Mouse (Mus musculus) E14TG2a.4 (cell line): ENCODE data around the gene Celf2.

Experiments
- H3K27me3 ChIP-seq: 2 replicates; pipeline ENCODE4 v1.6.1; 2014; ENCODE audit warnings: low read length, control low read depth; ENCODE audit not compliant: insufficient read depth
- H3K36me3 ChIP-seq: 2 replicates; pipeline ENCODE4 v1.6.1; 2014; ENCODE audit warnings: low read length, control low read depth; ENCODE audit not compliant: insufficient read depth
- H3K4me1 ChIP-seq: replicated peaks from 2 replicates; pipeline ENCODE4 v1.6.1; 2014; ENCODE audit warnings: low read depth, low read length, control low read depth
- H3K4me3 ChIP-seq: replicated peaks from 2 replicates; pipeline ENCODE4 v1.5.1; 2014; ENCODE audit warnings: mild to moderate bottlenecking, low read length
- H3K9me3 ChIP-seq: 2 replicates; pipeline ENCODE4 v1.6.1; 2014; ENCODE audit warnings: low read length, control low read depth
- CTCF ChIP-seq: conservative IDR thresholded peaks from 2 replicates; pipeline ENCODE4 v1.5.1; 2014; ENCODE audit warnings: low read length
- NANOG ChIP-seq: IDR thresholded peaks from 2 replicates; pipeline ENCODE4 v1.6.1; 2014; ENCODE audit warnings: borderline replicate concordance, low read length, mixed read lengths
- POU5F1 ChIP-seq: IDR thresholded peaks from 2 replicates; pipeline ENCODE4 v1.6.1; 2014; ENCODE audit warnings: low read length, borderline replicate concordance

Celf2 gene

DNA sequence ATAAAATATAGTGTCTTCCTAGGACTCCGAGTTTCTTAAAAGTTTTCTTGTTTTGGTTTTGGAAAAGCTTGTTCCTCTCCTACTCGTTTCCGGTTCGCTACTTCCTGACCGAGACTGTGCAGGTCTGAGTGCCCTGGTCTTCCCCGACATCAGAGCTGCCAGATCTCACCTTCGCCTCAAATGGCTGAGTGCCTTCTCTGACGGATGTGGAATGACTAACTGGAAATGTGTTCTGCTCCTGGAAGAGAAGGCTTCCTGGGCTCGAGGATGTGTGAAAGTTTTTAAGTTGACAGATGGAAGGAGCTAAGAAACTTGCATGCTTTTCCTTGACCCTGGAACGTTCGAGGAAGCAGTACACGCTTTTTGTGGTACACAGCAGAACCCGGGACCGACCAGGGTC lies 421.9 kb downstream of the Celf2 start:
- H3K27me3 ChIP-seq = peaks cover 3% of the 10 kb centered on the region; the same call in 1 of the 2 replicates
- H3K9me3 ChIP-seq = no peaks in the 10 kb centered on the region
- no peaks in the 10 kb centered on the region for H3K4me1 ChIP-seq
- no peaks in the 10 kb centered on the region for H3K36me3 ChIP-seq
- no peak overlapping the region for H3K4me3 ChIP-seq
- no peak for TF ChIP-seq CTCF

DNA sequence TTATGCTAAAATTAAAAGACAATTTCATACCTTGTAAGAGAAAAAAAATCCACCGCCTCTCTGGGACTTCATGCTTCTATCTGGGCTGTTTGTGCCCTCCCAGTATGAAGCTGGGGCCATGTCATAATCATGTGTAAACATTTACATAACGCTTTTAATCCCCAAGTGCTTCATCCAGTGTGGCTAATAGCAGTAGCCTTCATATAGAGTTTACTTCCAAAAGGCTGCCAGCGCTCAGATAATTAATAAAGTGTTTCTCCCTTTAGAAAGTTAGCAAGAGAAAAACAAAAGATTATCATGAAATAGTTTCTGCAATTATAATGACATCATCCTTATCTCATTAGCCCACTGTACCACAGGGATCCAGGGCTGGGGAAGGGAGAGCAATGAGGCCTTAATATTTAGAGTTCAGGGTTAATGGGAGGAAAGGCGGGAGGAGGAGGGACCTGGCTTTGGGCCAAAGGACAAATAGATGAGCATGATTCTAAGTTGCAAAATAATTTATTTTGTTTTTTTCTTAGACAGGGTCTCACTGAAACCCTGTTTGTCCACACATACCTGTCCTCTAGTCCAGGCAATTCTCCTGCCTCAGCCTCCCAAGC lies 425.8 kb downstream of the Celf2 start:
- TF ChIP-seq CTCF (no peak), NANOG (no peak), POU5F1 (no peak)
- Histone ChIP-seq H3K27me3 (peaks cover 21% of the 10 kb centered on the region), H3K4me1 (peaks cover 9% of the 10 kb centered on the region), H3K4me3 (no peak overlapping the region), H3K36me3 (no peaks in the 10 kb centered on the region), H3K9me3 (no peaks in the 10 kb centered on the region)

DNA sequence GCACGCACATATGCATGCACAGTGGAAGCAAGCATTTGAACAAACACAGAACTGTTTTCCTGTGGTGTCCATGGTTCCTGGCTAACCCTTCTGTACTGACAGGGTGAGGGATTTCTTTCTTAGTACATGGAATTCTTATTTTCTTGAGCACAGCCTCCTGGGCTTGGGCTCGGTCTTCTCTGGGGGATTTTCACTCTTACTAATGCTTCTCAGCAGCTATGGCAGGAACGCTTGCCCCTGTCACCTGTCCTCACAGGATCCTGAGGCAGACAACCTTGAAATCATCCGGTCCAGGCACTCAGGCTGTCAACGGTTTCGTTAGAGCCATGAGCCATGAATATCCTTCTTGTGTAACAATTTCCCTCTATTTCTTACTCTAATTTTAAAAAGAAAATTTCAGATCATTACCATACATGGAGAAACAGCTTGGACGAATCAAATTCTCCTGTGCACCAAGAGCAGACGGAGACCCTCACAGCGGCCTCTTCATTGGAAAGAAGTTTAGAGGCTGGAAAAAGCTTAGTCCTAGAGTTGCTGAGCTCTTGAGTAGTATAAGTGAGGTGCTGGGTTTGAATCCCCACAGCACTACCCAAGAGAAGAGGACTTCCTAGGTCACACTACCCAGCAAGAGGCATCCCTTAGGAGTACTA lies 426.9 kb downstream of the Celf2 start:
- no peaks in the 10 kb centered on the region for H3K36me3 ChIP-seq
- peaks cover 21% of the 10 kb centered on the region for H3K27me3 ChIP-seq
- peaks cover 9% of the 10 kb centered on the region for H3K4me1 ChIP-seq
- TF ChIP-seq POU5F1 (no peak), CTCF (no peak), NANOG (no peak)
- no peak overlapping the region for H3K4me3 ChIP-seq
- H3K9me3 ChIP-seq = no peaks in the 10 kb centered on the region

DNA sequence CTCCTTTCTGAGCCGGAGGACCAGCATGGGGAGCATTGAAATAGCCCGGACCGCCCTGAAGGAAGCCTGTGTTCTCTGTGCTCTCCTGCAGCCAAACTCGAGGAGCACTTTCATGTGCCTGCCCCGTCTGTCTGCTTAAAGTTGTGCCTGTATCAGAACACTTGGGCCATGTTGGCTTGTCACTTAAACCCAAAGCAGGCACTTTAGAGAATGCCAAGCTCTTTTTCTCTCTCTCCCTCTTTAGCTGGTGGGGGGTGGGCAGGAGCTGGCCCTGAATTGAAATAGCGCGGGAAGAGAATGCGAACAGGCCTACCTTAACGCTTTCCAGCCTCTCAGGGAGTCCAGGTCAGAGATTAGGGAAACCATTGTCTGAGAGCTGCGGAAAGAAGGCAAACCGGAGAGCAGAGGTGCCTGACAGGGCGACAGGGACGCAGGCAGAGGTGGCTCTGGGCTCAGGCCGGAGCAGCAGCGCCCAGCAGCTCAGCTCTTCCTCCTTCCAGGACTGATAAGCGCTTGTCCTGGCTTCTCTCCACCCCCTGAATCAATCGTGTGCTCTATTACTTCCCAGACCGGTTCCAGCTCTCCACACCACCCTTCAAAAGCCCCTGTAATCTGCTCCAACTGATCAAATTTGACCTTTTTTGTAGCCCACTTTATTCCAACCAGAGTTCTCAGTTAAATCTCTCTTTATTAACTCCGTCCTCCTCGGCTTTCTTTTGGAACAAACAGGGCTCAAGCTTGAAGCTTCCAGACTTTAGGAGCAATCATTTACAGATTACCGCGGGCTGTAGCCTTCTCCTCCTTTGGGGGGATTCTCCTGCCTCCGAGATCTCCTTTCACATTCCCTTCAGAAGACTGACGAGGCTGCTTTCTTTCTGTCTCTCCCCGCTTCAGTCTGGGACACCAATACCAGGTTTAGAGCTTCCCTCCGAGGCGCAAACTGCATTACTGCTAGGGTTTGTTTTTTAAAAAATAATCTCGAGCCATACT lies 428.3 kb downstream of the Celf2 start:
- TF ChIP-seq POU5F1 (no peak), NANOG (no peak), CTCF (no peak)
- H3K4me1 ChIP-seq = peaks cover 9% of the 10 kb centered on the region
- peaks cover 3% of the 10 kb centered on the region; the same call in 1 of the 2 replicates for H3K9me3 ChIP-seq
- no peaks in the 10 kb centered on the region for H3K36me3 ChIP-seq
- H3K27me3 ChIP-seq = peaks cover 21% of the 10 kb centered on the region
- H3K4me3 ChIP-seq = 0 out of 2 replicates have a peak overlapping the region, but pooled peaks have one; percentile 17

DNA sequence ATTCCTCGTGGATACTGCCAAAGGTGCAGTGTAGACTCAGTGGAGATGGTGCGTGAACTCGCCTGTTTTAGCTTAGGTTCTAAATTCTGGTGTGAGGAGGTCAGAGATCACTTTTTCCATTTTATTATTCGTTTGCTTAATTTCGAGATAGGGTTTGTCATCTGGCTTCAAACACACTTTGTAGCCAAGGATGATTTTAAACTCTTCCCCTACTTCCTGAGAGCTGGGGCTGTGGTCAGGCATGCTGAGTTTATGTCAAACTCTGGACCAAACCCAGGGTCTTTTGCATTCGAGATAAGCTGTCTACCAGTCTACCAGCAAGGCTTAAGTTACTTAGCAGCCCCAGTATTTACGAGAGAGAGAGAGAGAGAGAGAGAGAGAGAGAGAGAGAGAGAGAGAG lies 429.3 kb downstream of the Celf2 start:
- Histone ChIP-seq H3K9me3 (peaks cover 10% of the 10 kb centered on the region), H3K4me3 (no peak overlapping the region), H3K36me3 (no peaks in the 10 kb centered on the region), H3K4me1 (peaks cover 9% of the 10 kb centered on the region), H3K27me3 (peaks cover 21% of the 10 kb centered on the region)
- no peak for TF ChIP-seq POU5F1
- TF ChIP-seq NANOG = no peak
- no peak for TF ChIP-seq CTCF

DNA sequence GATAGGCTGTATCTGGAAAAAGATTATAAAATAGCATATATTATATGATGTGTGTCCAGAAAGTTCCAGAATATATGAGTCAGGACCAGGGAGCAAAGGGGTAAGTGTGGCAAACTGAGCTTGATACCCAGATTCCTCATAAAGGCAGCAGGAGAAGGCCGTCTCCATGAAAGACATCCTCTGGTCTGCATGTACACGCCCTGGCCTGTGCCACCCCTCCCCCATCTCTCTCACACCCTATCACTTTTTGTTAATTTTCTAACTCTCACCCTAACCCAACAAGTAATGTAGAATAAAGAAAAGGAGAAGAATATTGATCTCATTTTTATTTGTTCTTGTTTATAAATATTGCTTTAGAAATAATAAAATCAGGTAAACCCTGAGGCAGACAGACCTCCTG lies 430.0 kb downstream of the Celf2 start:
- TF ChIP-seq POU5F1 (no peak), NANOG (no peak), CTCF (no peak)
- Histone ChIP-seq H3K27me3 (peaks cover 21% of the 10 kb centered on the region), H3K36me3 (no peaks in the 10 kb centered on the region), H3K4me3 (no peak overlapping the region), H3K4me1 (peaks cover 9% of the 10 kb centered on the region), H3K9me3 (peaks cover 10% of the 10 kb centered on the region)

DNA sequence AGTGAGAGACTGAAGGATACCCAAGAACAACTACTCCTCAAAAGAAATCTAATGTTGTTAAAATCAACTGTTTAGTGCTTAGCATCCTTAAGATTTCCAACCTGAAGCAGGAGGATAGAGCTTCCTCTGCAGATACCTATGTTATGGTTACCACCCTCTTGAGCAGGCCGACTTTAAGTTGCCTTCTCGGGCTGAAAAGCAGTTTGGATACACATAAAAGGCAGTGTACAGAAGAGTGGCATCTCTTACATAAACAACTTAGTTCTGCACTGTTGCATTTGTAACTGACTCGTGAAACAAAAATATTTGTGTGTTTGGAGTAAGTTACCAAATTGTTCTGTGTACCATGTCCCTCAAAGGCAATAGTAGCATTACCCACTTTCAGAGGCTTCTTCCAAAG lies 435.6 kb downstream of the Celf2 start:
- no peaks in the 10 kb centered on the region for H3K4me1 ChIP-seq
- H3K27me3 ChIP-seq = no peaks in the 10 kb centered on the region
- no peak overlapping the region for H3K4me3 ChIP-seq
- no peaks in the 10 kb centered on the region for H3K36me3 ChIP-seq
- peaks cover 19% of the 10 kb centered on the region for H3K9me3 ChIP-seq
- TF ChIP-seq CTCF = no peak
- no peak for TF ChIP-seq NANOG
- TF ChIP-seq POU5F1 = no peak
